9 mouse cellular contexts compared by ENCODE assay signal in the genomic region with DNA sequence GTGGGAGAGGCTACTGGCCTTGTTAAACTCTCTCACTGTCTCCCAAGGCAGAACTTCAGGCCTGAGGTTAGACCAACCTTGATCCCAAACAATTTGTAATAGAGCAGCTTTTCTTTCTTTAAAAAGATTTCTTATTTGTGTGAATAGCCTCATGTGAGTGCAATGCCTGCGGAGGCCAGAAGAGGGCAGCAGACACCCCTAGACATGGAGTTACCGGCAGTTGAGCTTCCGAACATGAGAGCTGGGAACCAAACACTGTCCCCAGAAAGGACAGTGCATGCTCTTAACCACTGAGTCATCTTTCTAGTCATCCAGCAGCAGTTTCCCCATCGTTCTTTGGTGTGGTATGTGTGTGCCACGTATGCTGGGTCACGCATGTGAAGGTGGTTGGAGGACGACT. TPM values are rescaled to one million over a fixed set of nuclear protein-coding genes. Genes with fewer than 3 reads are reported as not detected.
DNase-seq lines count a peak whose midpoint lies in the region; TF ChIP-seq lines count a peak whose summit lies in the region.
"Had no signal": no experiment of that assay in that cellular context is flagged by ENCODE, and none has a peak within 500 bp of the region (broad histone marks: within the 10 kb centered on the region; RNA-seq: fewer than 3 reads in every experiment).

No protein-coding gene starts in this region.

- peaks cover 9% of the 10 kb centered on the region for H3K4me1 ChIP-seq in heart, adult 2 months (ENCODE audit: control insufficient read depth, insufficient read depth, low read length)
- peaks cover 12% of the 10 kb centered on the region for H3K4me1 ChIP-seq in thymus, adult 2 months (replicated peaks; ENCODE audit: control insufficient read depth, insufficient read depth, low read length)
- H3K4me1 ChIP-seq: midbrain, embryonic 13.5 days had no signal

- TF ChIP-seq CTCF in heart, adult 2 months (IDR thresholded peaks at IDR 0.05): peak; percentile 80
- peak; percentile 75; the same call in 1 of the 2 replicates for TF ChIP-seq CTCF in thymus, adult 2 months (IDR thresholded peaks at IDR 0.05; ENCODE audit: borderline replicate concordance, control insufficient read depth, extremely low read depth, insufficient read depth, low read length, poor library complexity)

- H3K4me3 ChIP-seq in heart, adult 2 months: no peak overlapping the region
- no peak overlapping the region for H3K4me3 ChIP-seq in thymus, adult 2 months (ENCODE audit: control insufficient read depth, insufficient read depth, low read length)
- H3K4me3 ChIP-seq: midbrain, embryonic 13.5 days had no signal

- no peaks in the 10 kb centered on the region for H3K79me2 ChIP-seq in heart, adult 2 months (replicated peaks; ENCODE audit: control insufficient read depth, insufficient read depth, low read length)

- H3K9ac ChIP-seq in heart, adult 2 months (ENCODE audit: low read depth, low read length): no peak overlapping the region
- H3K9ac ChIP-seq: midbrain, embryonic 13.5 days had no signal

- H3K27me3 ChIP-seq in heart, adult 2 months (ENCODE audit: control insufficient read depth, insufficient read depth, low read length): no peaks in the 10 kb centered on the region
- no peaks in the 10 kb centered on the region for H3K27me3 ChIP-seq in thymus, adult 2 months (ENCODE audit: control insufficient read depth, insufficient read depth, low read length)
- H3K27me3 ChIP-seq: midbrain, embryonic 13.5 days had no signal

- H3K27ac ChIP-seq in heart, adult 2 months: peak overlapping the region; percentile 76
- H3K27ac ChIP-seq in thymus, adult 2 months (ENCODE audit: control insufficient read depth, insufficient read depth, low read length): no peak overlapping the region
- H3K27ac ChIP-seq: midbrain, embryonic 13.5 days had no signal

- no peak for DNase-seq in heart, adult 2 months
- no peak for DNase-seq in heart, adult 18-20 months
- DNase-seq in thymus, adult 2 months: no peak
- no peak for DNase-seq in thymus, postnatal 25 days
- peak; percentile 44 for DNase-seq in liver
- peak; percentile 65 for DNase-seq in testis, postnatal 10 days (ENCODE audit: low spot score)
- no peak for DNase-seq in gastrocnemius, postnatal 36 days
- DNase-seq in layer of hippocampus, adult 9-11 months: no peak

- TF ChIP-seq POLR2A in heart, adult 2 months (IDR thresholded peaks at IDR 0.05; ENCODE audit: insufficient read depth, low read depth, low read length): no peak
- TF ChIP-seq POLR2A in thymus, adult 2 months (IDR thresholded peaks at IDR 0.05; ENCODE audit: control insufficient read depth, extremely low read depth, insufficient read depth, low read length, poor library complexity): no peak

- WGBS in heart, adult 2 months: 89% methylated on average over 7 of the region's 7 CpGs
- WGBS in thymus, adult 2 months: 91% methylated on average over 7 of the region's 7 CpGs

- intact Hi-C loops in heart, adult 2 months (cut with DNase I): loop anchor here (2.0 kb wide), 1 partner anchor 33 kb away; no protein-coding TSS in a partner anchor
- intact Hi-C loops in gastrocnemius, postnatal 36 days (cut with DNase I): no loop called here

- TF ChIP-seq EP300 in heart, adult 2 months (IDR thresholded peaks at IDR 0.05; ENCODE audit: insufficient read depth, low read depth, low read length): no peak

- no peaks in the 10 kb centered on the region for H3K36me3 ChIP-seq in heart, adult 2 months (ENCODE audit: control insufficient read depth, insufficient read depth, low read length)
- no peaks in the 10 kb centered on the region for H3K36me3 ChIP-seq in thymus, adult 2 months (ENCODE audit: control insufficient read depth, insufficient read depth, low read length)
- H3K36me3 ChIP-seq: midbrain, embryonic 13.5 days had no signal

RNA-seq across cellular contexts. Expression of a gene that starts 10.1 kb away (rescaled TPM):
- total RNA-seq in heart, adult 2 months (2021): 10 to 100 TPM; 33.8 to 36.1 TPM
- 57.4 and 71.2 TPM in 2 replicates for polyA plus RNA-seq in heart, adult 2 months (2012; rRNA removed)
- 10 to 100 TPM; 37.7 to 39.3 TPM for total RNA-seq in heart, adult 18-20 months (2021)
- 227 and 263 TPM in 2 replicates for polyA plus RNA-seq in thymus, adult 2 months (2012; rRNA removed)
- 10 to 100 TPM; 15.3 to 15.7 TPM for total RNA-seq in gastrocnemius, postnatal 36 days (2021)

RNA-seq across cellular contexts. Expression of a gene that starts 11.5 kb away (rescaled TPM):
- 10 to 100 TPM; 25.7 to 31.8 TPM for total RNA-seq in heart, adult 2 months (2021)
- 18.4 and 20.8 TPM in 2 replicates for polyA plus RNA-seq in heart, adult 2 months (2012; rRNA removed)
- total RNA-seq in heart, adult 18-20 months (2021): 10 to 100 TPM; 27.3 to 30.5 TPM
- polyA plus RNA-seq in thymus, adult 2 months (2012; rRNA removed): 79.7 and 87.9 TPM in 2 replicates
- total RNA-seq in gastrocnemius, postnatal 36 days (2021): 10 to 100 TPM; 23.8 to 26.9 TPM

RNA-seq across cellular contexts. Expression of a gene that starts 34.3 kb away (rescaled TPM):
- total RNA-seq in heart, adult 2 months (2021): 10 to 100 TPM; 47.2 to 49.2 TPM
- polyA plus RNA-seq in heart, adult 2 months (2012; rRNA removed): 54.2 and 54.8 TPM in 2 replicates
- 10 to 100 TPM; 50.5 to 55.8 TPM for total RNA-seq in heart, adult 18-20 months (2021)
- 24.0 and 31.7 TPM in 2 replicates for polyA plus RNA-seq in thymus, adult 2 months (2012; rRNA removed)
- 10 to 100 TPM; 35.8 to 36.3 TPM for total RNA-seq in gastrocnemius, postnatal 36 days (2021)

RNA-seq across cellular contexts. Expression of a gene that starts 34.9 kb away (rescaled TPM):
- 10 to 100 TPM; 94.3 to 99.8 TPM for total RNA-seq in heart, adult 2 months (2021)
- 200 and 232 TPM in 2 replicates for polyA plus RNA-seq in heart, adult 2 months (2012; rRNA removed)
- 10 to 100 TPM; 80.8 to 98.1 TPM for total RNA-seq in heart, adult 18-20 months (2021)
- 467 and 538 TPM in 2 replicates for polyA plus RNA-seq in thymus, adult 2 months (2012; rRNA removed)
- total RNA-seq in gastrocnemius, postnatal 36 days (2021): 10 to 100 TPM; 45.6 to 49.4 TPM

RNA-seq across cellular contexts. Expression of a gene that starts 39.2 kb away (rescaled TPM):
- total RNA-seq in heart, adult 2 months (2021): under 1 TPM; 0.60 to 0.68 TPM
- polyA plus RNA-seq in heart, adult 2 months (2012; rRNA removed): 0.23 TPM in 1 of 2 replicates, not detected in the other
- total RNA-seq in heart, adult 18-20 months (2021): under 1 TPM; 0.67 to 0.75 TPM
- polyA plus RNA-seq in thymus, adult 2 months (2012; rRNA removed): 2.9 and 4.5 TPM in 2 replicates
- under 1 TPM in 1 of 2 experiments, not detected in 1; 0.36 TPM for total RNA-seq in gastrocnemius, postnatal 36 days (2021)
- polyA plus RNA-seq: midbrain, embryonic 13.5 days had no signal

Comparison
In these comparisons a context has a peak if more than half of its experiments do, and no peak if none do; other contexts are left out.
1. DNase-seq: peak in liver (single experiment) and testis, postnatal 10 days (single experiment); none in heart, adult 2 months (0 of 2), heart, adult 18-20 months (0 of 2), thymus, adult 2 months (single experiment), thymus, postnatal 25 days (single experiment), gastrocnemius, postnatal 36 days (0 of 2) and layer of hippocampus, adult 9-11 months (single experiment).